Mouse (Mus musculus) heart, postnatal 25 days (tissue): ENCODE measurements around the gene Plpp3. TPM values are rescaled to one million over a fixed set of nuclear protein-coding genes. Genes with fewer than 3 reads are reported as not detected.
A peak's percentile ranks its signal among the peaks of the same experiment; 100 is the strongest.

Experiments
- DNase-seq: peaks from one replicate; pipeline ENCODE4 v3.0.0; 2022; ENCODE audit warnings: low spot score
- intact Hi-C: fragments of 180-260 bp; cut with DNase I; formaldehyde crosslinking; loops from one replicate; pipeline ENCODE4 v1.15.1; 2025
- total RNA-seq, 2 experiments: library from RNA; stranded (reverse); gene quantifications; 2 replicates each; pipeline ENCODE4 v1.2.3; 2021

Plpp3 gene
- total RNA-seq, 2 experiments from 2014 or later, result 71.9 to 74.8 TPM

GRCm38 (mm10) chr4:105206102-105206501, 49.0 kb downstream of the Plpp3 start:
- DNase-seq, result no peak
- intact Hi-C loops, result loop anchor here (5.0 kb wide), 1 partner anchor 301 kb away; no protein-coding TSS in a partner anchor

- DNase-seq, result no peak
- intact Hi-C loops, result loop anchor here (5.0 kb wide), 1 partner anchor 300 kb away; no protein-coding TSS in a partner anchor
Observed at GRCm38 (mm10) chr4:105206995-105207394, 49.8 kb downstream of the Plpp3 start.

- DNase-seq, result no peak
- intact Hi-C loops, result loop anchor here (5.0 kb wide), 1 partner anchor 300 kb away; no protein-coding TSS in a partner anchor
Observed at GRCm38 (mm10) chr4:105207641-105208040, 50.5 kb downstream of the Plpp3 start.

- no peak for DNase-seq
- intact Hi-C loops, result loop anchor here (5.0 kb wide), 1 partner anchor 298 kb away; no protein-coding TSS in a partner anchor
Observed at GRCm38 (mm10) chr4:105208977-105209376, 51.8 kb downstream of the Plpp3 start.

DNA sequence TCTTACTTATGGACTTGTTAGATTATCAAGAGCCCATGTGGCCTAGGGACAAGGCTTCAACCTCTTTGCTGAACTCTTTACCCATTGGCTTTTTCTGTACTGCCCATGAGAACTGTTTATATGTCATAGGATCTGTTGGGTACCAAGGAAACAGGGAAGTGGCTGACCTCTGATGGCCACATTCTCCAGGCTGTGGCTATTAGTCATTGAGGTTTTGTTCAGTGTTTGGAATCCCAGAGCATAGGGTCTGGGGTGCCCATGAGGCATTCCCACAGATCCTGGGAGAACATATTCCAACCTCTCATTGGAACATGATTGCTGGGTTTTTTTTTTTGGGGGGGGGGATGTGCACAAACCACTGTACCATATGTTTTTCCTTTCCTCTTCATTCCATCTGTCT, 56.2 kb downstream of the Plpp3 start:
- DNase-seq, result no peak
- intact Hi-C loops, result no loop called here

- intact Hi-C loops, result no loop called here
- peak; percentile 37 for DNase-seq
Observed at GRCm38 (mm10) chr4:105214438-105214837, 57.3 kb downstream of the Plpp3 start.

DNA sequence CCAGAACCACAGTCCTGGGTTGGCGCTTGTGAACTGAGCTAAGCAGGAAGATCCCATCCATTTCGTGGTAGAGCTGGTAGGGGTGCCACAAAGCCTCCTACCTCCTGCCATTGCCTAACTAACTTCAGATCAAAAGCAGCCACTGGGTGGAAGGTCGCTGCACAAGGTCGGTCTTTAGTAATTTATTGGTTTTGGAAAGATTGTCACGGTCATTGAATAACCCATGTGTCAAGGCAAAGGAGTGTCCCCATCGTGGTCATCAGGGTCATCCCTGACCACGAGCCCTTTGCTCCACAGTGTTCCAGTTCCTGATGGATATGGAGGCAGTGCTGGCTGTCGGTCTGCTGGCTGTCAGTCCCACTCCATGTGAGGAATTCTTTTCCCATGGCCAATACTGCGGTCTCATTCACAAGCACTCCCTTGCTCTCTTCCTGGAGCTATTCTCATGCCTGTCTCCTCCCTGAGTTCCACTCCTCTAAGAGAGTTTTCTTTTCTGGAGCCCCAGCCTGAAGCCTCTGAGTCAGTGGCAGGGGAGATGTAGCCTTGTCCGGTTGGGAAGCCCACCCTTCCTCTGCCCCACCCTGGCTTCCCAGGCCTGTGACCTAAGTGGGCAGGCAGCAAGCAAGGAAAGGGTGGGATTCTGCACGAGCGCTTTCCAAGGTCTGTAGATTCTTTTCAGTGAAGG, 58.7 kb downstream of the Plpp3 start:
- peak; percentile 35 for DNase-seq
- intact Hi-C loops, result loop anchor here (5.0 kb wide), 2 partner anchors 206 to 336 kb away; no protein-coding TSS in a partner anchor

- intact Hi-C loops, result loop anchor here (5.0 kb wide), 2 partner anchors 204 to 334 kb away; no protein-coding TSS in a partner anchor
- DNase-seq, result peak; percentile 13
Observed at GRCm38 (mm10) chr4:105218202-105218601, 61.1 kb downstream of the Plpp3 start.

GRCm38 (mm10) chr4:105219316-105219715, 62.2 kb downstream of the Plpp3 start:
- intact Hi-C loops, result loop anchor here (5.0 kb wide), 2 partner anchors 203 to 333 kb away; no protein-coding TSS in a partner anchor
- no peak for DNase-seq

DNA sequence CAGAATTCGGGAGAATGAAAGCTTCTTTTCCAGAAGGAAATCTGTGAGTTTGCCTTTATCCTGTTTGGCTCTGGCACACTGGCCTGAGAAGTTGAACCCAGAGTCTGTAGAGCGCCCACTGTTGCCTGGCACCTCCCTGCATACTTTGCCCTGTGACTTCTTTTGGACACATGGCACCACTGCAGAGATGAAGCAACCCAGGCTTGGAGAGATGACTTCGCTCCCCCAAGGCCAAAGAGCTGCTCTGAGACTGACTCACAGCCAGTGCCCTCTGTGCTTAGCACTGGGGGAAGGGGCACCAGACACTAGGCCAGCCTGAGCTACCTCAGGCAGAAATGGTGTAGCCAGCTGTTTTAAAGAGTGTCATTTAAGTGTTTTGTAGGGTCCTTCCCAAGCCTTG, 63.7 kb downstream of the Plpp3 start:
- intact Hi-C loops, result loop anchor here (5.0 kb wide), 1 partner anchor 96 kb away; no protein-coding TSS in a partner anchor

GRCm38 (mm10) chr4:105221256-105221840, 64.2 kb downstream of the Plpp3 start:
- intact Hi-C loops, result loop anchor here (5.0 kb wide), 1 partner anchor 96 kb away; no protein-coding TSS in a partner anchor

More for the DNA sequence above, 63.7 kb downstream of the Plpp3 start:
- no peak for DNase-seq

DNA sequence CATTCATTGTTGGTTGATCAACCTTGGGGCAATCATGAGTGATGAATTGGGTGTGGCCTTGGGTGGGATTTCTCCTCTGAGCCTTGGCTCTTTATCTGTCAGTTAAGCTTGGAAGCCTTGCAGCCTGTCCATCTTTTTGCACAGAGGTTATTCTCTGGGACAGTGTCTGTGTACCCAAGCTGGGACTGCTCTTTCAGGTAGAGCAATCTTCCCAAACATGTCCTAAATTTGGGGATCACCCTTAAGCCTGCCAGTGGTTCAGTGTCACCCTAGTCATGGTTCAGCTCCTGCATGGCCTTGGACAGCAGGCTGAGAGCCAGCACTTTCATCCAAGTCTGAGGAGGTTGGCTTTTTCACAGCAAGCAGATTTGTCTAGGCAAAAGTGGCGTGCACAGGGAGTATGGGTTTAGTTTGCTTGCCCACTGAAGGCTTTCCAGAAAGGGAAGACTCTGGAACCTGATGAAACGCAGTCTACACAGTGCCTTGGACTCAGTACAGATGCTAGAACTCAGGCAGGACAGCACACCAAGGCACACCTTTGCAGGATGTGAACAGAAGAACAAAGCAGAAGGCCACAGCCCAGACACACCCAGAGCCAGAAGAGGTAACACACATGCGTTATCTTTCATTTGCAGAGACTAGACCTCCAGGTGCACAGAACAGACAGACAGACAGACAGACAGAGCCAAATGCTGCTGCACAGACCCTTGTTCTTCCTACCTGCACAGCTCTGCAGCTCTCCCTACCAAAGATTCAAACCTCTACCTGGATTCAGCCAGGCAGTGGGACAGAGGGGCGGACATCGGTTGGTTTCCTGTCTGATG, 66.2 kb downstream of the Plpp3 start:
- intact Hi-C loops, result loop anchor here (1.0 to 5.0 kb wide), 2 partner anchors 36 to 94 kb away; no protein-coding TSS in a partner anchor
- DNase-seq, result no peak

More at GRCm38 (mm10) chr4:105221256-105221840, 64.2 kb downstream of the Plpp3 start:
- no peak for DNase-seq

DNA sequence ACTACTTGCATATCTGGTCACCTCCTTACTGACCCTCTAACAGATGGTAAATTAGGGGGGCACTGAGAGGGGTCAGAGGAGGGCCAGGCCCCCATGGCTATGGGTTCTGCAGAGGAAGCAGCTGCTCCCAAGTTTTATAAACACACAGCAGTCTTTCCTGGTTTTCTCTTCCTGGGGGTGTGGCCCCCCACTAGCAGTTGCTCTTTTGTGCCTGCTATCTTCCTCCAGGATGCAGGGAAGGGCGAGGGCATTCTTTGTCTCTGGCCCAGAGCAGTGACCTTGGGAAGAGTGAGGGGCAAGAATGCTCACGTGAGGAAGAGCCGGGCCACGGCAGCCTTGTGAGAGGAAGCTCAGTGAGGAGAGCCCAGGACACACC, 66.8 kb downstream of the Plpp3 start:
- no peak for DNase-seq
- intact Hi-C loops, result loop anchor here (1.0 to 5.0 kb wide), 2 partner anchors 35 to 93 kb away; no protein-coding TSS in a partner anchor

DNA sequence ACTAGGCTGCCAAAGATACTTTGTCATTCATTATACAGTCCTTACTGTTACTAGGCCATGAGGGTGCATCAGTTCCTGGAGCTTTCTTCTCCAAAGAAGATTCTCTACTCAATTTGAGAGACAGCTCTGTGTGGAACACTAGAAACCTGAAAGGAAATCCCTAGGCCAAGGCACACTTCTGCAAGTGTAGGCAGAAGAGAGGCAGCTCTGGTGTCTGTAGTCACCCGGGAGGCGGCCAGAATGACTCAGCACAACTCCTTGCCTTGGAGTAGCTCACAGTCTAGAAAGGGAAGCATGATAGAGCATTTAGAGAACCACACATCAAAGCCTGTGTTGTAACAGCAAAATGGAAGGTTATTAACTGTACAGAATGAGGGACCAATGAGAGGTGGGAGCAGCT, 68.4 kb downstream of the Plpp3 start:
- intact Hi-C loops, result no loop called here
- DNase-seq, result peak; percentile 37

- intact Hi-C loops, result no loop called here
- DNase-seq, result no peak
Observed at GRCm38 (mm10) chr4:105226351-105226750, 69.2 kb downstream of the Plpp3 start.

DNA sequence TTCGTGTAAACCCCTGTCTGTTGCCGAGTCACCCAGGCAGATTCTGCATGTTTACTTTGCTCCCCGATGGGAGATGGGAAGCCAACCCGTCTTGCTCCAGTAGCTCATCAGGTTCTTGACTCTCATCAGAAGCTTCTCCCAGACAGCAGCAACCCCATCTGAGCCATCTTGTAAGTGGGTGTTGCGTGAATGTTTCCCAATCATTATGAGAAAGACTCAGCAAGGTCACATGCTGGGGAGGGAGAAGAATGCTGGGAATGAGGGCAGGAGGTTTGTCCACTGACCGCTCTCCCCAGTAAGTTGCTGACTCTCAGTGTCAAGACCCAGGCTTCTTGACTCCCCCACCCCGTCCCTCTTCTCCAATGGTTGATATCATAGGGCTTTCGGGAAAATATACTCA, 73.0 kb downstream of the Plpp3 start:
- intact Hi-C loops, result no loop called here
- no peak for DNase-seq

DNA sequence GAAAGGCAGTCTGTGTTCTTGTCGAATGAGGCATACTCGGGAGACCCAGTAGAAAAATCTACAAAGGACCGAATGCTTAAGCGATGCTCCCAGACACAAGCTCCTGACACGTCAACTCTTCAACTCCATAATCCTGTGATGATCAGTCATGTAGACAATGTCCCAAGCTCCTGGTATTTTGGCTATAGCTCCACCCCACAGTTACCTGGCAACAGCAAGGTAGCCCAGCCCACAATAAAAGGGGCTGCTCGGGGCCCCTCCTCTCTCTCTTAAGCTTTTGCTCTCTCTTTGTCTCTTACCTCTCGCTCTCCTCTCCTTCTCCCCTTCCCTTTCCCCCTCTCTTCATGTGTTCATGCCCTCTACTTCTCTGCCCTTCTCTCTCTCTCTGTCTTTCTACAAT, 83.1 kb downstream of the Plpp3 start:
- DNase-seq, result no peak
- intact Hi-C loops, result no loop called here

DNA sequence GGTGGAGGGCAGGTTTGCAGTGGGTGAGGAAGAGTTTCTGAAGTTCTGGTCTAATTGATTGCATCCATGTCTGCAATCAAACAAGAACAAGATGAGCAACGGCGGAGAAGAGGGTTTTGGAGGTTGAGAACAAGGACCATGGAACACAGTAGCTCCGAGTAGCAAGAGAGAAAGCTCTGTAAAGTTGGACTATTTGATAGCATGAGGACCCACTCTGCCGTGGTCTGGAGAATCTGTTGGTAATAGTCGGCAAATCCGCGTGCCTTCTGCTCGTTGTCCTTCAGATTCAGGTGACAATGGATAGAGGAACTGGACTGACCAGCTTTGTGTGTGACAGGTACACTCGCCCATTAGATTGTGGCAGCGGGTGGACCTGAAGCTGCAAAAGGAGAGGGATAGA, 87.8 kb downstream of the Plpp3 start:
- intact Hi-C loops, result loop anchor here (1.0 kb wide), 1 partner anchor 16 kb away; no protein-coding TSS in a partner anchor

GRCm38 (mm10) chr4:105245479-105245944, 88.4 kb downstream of the Plpp3 start:
- intact Hi-C loops, result loop anchor here (1.0 kb wide), 1 partner anchor 16 kb away; no protein-coding TSS in a partner anchor
- peak; percentile 28 for DNase-seq

More for the DNA sequence above, 87.8 kb downstream of the Plpp3 start:
- DNase-seq, result no peak

- intact Hi-C loops, result no loop called here
- no peak for DNase-seq
Observed at GRCm38 (mm10) chr4:105246331-105246730, 89.2 kb downstream of the Plpp3 start.
